Mouse (Mus musculus): ENCODE measurements around the gene Gm28729. TPM values are rescaled to one million over a fixed set of nuclear protein-coding genes. Genes with fewer than 3 reads are reported as not detected.

Gene Gm28729
- polyA plus RNA-seq (2015; fragmentation: Nextera tagmentation; extraction: Ambion mirVana): 8.0 and 8.5 TPM in 2 replicates

GRCm38 (mm10) chr9:96524972-96525506 lies at the start of gene Gm28729:
TSS of gene Gm28729 (minus strand) at chr9:96525264.

GRCm38 (mm10) chr9:96478071-96478888 lies 46.8 kb downstream of the Gm28729 start, which contains the start of gene Rnf7:
TSS of gene Rnf7 (minus strand) at chr9:96478675.

Other genes starting within 250 kb of the Gm28729 start
- 124 and 125 TPM in 2 replicates for gene Atp1b3, start 160.8 kb downstream of the Gm28729 start, polyA plus RNA-seq (2015; fragmentation: Nextera tagmentation; extraction: Ambion mirVana)
- 152 and 154 TPM in 2 replicates for gene Rnf7, start 46.6 kb downstream of the Gm28729 start, polyA plus RNA-seq (2015; fragmentation: Nextera tagmentation; extraction: Ambion mirVana)
- 15.9 and 19.4 TPM in 2 replicates for gene Rasa2, start 106.4 kb upstream of the Gm28729 start, polyA plus RNA-seq (2015; fragmentation: Nextera tagmentation; extraction: Ambion mirVana)
- gene Zbtb38, start 227.6 kb upstream of the Gm28729 start, polyA plus RNA-seq (2015; fragmentation: Nextera tagmentation; extraction: Ambion mirVana): 17.2 and 18.0 TPM in 2 replicates